Mouse (Mus musculus): ENCODE measurements around the gene Shoc2.
A peak's percentile ranks its signal among the peaks of the same experiment; 100 is the strongest.
"Not testable (repeated sequence)": the region's sequence is repeated elsewhere in the genome, so short reads cannot be mapped to it uniquely, and the experiment has no call there.

Shoc2 gene

GRCm38 (mm10) chr19:53929218-53929617 lies 14.9 kb upstream of the Shoc2 start:
- DNase-seq (ENCODE audit: extremely low read depth, low read depth), result peak; percentile 59

GRCm38 (mm10) chr19:53933050-53933449 lies 11.1 kb upstream of the Shoc2 start:
- DNase-seq (ENCODE audit: extremely low read depth, low read depth), result no peak

GRCm38 (mm10) chr19:53934046-53934445 lies 10.1 kb upstream of the Shoc2 start:
- DNase-seq (ENCODE audit: extremely low read depth, low read depth), result no peak

- DNase-seq (ENCODE audit: extremely low read depth, low read depth), result no peak
These were observed 4.6 kb upstream of the Shoc2 start for GRCm38 (mm10) chr19:53939467-53939866.

- DNase-seq (ENCODE audit: extremely low read depth, low read depth), result no peak
These were observed 3.0 kb upstream of the Shoc2 start for GRCm38 (mm10) chr19:53941139-53941538.

- DNase-seq (ENCODE audit: extremely low read depth, low read depth), result no peak
These were observed 1.8 kb upstream of the Shoc2 start for GRCm38 (mm10) chr19:53942342-53942741.

- DNase-seq (ENCODE audit: extremely low read depth, low read depth), result no peak
These were observed 672 bp downstream of the Shoc2 start for GRCm38 (mm10) chr19:53944786-53945169.

- DNase-seq (ENCODE audit: extremely low read depth, low read depth), result peak; percentile 46
These were observed 1.3 kb downstream of the Shoc2 start for GRCm38 (mm10) chr19:53945171-53946042.

- DNase-seq (ENCODE audit: extremely low read depth, low read depth), result no peak
These were observed 13.4 kb downstream of the Shoc2 start for GRCm38 (mm10) chr19:53957513-53957912.

GRCm38 (mm10) chr19:53962511-53962910 lies 18.4 kb downstream of the Shoc2 start:
- no peak for DNase-seq (ENCODE audit: extremely low read depth, low read depth)

GRCm38 (mm10) chr19:53964347-53964746 lies 20.2 kb downstream of the Shoc2 start:
- not testable (repeated sequence) for DNase-seq (ENCODE audit: extremely low read depth, low read depth)

- DNase-seq (ENCODE audit: extremely low read depth, low read depth), result peak; percentile 76
These were observed 21.0 kb downstream of the Shoc2 start for GRCm38 (mm10) chr19:53964910-53965633.

GRCm38 (mm10) chr19:53969226-53969625 lies 25.1 kb downstream of the Shoc2 start:
- DNase-seq (ENCODE audit: extremely low read depth, low read depth), result no peak

- peak; percentile 12 for DNase-seq (ENCODE audit: extremely low read depth, low read depth)
These were observed 27.8 kb downstream of the Shoc2 start for GRCm38 (mm10) chr19:53971938-53972337.

- no peak for DNase-seq (ENCODE audit: extremely low read depth, low read depth)
These were observed 29.6 kb downstream of the Shoc2 start for GRCm38 (mm10) chr19:53973656-53974055.

GRCm38 (mm10) chr19:53982041-53982440 lies 37.9 kb downstream of the Shoc2 start:
- no peak for DNase-seq (ENCODE audit: extremely low read depth, low read depth)

- no peak for DNase-seq (ENCODE audit: extremely low read depth, low read depth)
These were observed 39.2 kb downstream of the Shoc2 start for GRCm38 (mm10) chr19:53983336-53983735.

GRCm38 (mm10) chr19:53984628-53985027 lies 40.5 kb downstream of the Shoc2 start:
- no peak for DNase-seq (ENCODE audit: extremely low read depth, low read depth)

GRCm38 (mm10) chr19:53990538-53990937 lies 46.4 kb downstream of the Shoc2 start:
- no peak for DNase-seq (ENCODE audit: extremely low read depth, low read depth)

- no peak for DNase-seq (ENCODE audit: extremely low read depth, low read depth)
These were observed 49.8 kb downstream of the Shoc2 start for GRCm38 (mm10) chr19:53993860-53994259.

GRCm38 (mm10) chr19:53994276-53994675 lies 50.2 kb downstream of the Shoc2 start:
- DNase-seq (ENCODE audit: extremely low read depth, low read depth), result no peak

- no peak for DNase-seq (ENCODE audit: extremely low read depth, low read depth)
These were observed 66.9 kb downstream of the Shoc2 start for GRCm38 (mm10) chr19:54010973-54011372.

Data from MEL-GATA-1-ER (cell line).